Mouse (Mus musculus) intestine, embryonic 16.5 days (tissue): ENCODE data around the gene Gm49340. TPM values are rescaled to one million over a fixed set of nuclear protein-coding genes. Genes with fewer than 3 reads are reported as not detected.
"Not testable (repeated sequence)": the region's sequence is repeated elsewhere in the genome, so short reads cannot be mapped to it uniquely, and the experiment has no call there.

Experiments
- ATAC-seq: fragments of 200-750 bp; cut with Nextera tagmentation; 2 replicates; pipeline ENCODE4 v1.8.0; 2017; ENCODE audit warnings: moderate TSS enrichment, moderate library complexity
- H3K27ac ChIP-seq: fragments of 300-500 bp; sonication (generic); 2 replicates; pipeline ENCODE4 v1.5.1; 2014; ENCODE audit warnings: mild to moderate bottlenecking, low read length
- H3K27me3 ChIP-seq: fragments of 300-500 bp; sonication (generic); replicated peaks from 2 replicates; pipeline ENCODE4 v1.6.1; 2014; ENCODE audit warnings: low read length, control low read depth, mixed read lengths; ENCODE audit not compliant: control insufficient read depth, insufficient read depth
- H3K36me3 ChIP-seq: fragments of 300-500 bp; sonication (generic); 2 replicates; pipeline ENCODE4 v1.6.1; 2014; ENCODE audit warnings: low read length, control low read depth; ENCODE audit not compliant: control insufficient read depth, insufficient read depth
- H3K4me1 ChIP-seq: fragments of 300-500 bp; sonication (generic); 2 replicates; pipeline ENCODE4 v1.6.1; 2014; ENCODE audit warnings: low read length, control low read depth, mixed read lengths; ENCODE audit not compliant: control insufficient read depth, insufficient read depth
- H3K4me2 ChIP-seq: fragments of 300-500 bp; sonication (generic); 2 replicates; pipeline ENCODE4 v1.6.1; 2014; ENCODE audit warnings: low read depth, low read length, control low read depth
- H3K4me3 ChIP-seq: fragments of 300-500 bp; sonication (generic); 2 replicates; pipeline ENCODE4 v1.5.1; 2014; ENCODE audit warnings: mild to moderate bottlenecking, low read length
- H3K9ac ChIP-seq: fragments of 300-500 bp; sonication (generic); 2 replicates; pipeline ENCODE4 v1.6.1; 2014; ENCODE audit warnings: low read depth, low read length
- H3K9me3 ChIP-seq: fragments of 300-500 bp; sonication (generic); 2 replicates; pipeline ENCODE4 v1.6.1; 2016; ENCODE audit warnings: low read length, control low read depth; ENCODE audit not compliant: control insufficient read depth
- WGBS: fragments of 180-500 bp; shearing (Covaris S2); extraction: QIAGEN DNeasy Blood & Tissue Kit; methylation state at CpG from one replicate; pipeline ENCODE4 v1.1.7; 2014; 5-methylcytosine and 5-hydroxymethylcytosine counted together
- polyA plus RNA-seq: library from polyadenylated mRNA; unstranded; fragments of >200 nt; fragmentation: Nextera tagmentation; extraction: Ambion mirVana; gene quantifications from 2 replicates; pipeline ENCODE4 v1.2.1, GENCODE M21; 2015

The Gm49340 gene
- polyA plus RNA-seq, 1 experiment from 2014 or later: not detected

GRCm38 (mm10) chr11:73321064-73321463 lies 8.5 kb upstream of the Gm49340 start:
- 90% methylated on average over 13 of the region's 13 CpGs for WGBS
- not testable (repeated sequence) for H3K9me3 ChIP-seq, H3K9ac ChIP-seq

GRCm38 (mm10) chr11:73323906-73324830 lies 5.4 kb upstream of the Gm49340 start:
- Histone ChIP-seq H3K9ac (no peak overlapping the region), H3K4me1 (0 out of 2 replicates have a peak, but pooled peaks cover 6% of the 10 kb centered on the region), H3K9me3 (no peaks in the 10 kb centered on the region), H3K36me3 (no peaks in the 10 kb centered on the region), H3K27me3 (no peaks in the 10 kb centered on the region), H3K4me3 (no peak overlapping the region), H3K27ac (no peak overlapping the region; the same call in 1 of the 2 replicates), H3K4me2 (no peak overlapping the region)
- 63% methylated on average over 9 of the region's 9 CpGs for WGBS
- no peak; the same call in 1 of the 2 replicates for ATAC-seq

More at GRCm38 (mm10) chr11:73321064-73321463, 8.5 kb upstream of the Gm49340 start:
- H3K36me3 ChIP-seq, H3K27me3 ChIP-seq, ATAC-seq, H3K4me1 ChIP-seq, H3K4me3 ChIP-seq, H3K27ac ChIP-seq, H3K4me2 ChIP-seq: not testable (repeated sequence)

DNA sequence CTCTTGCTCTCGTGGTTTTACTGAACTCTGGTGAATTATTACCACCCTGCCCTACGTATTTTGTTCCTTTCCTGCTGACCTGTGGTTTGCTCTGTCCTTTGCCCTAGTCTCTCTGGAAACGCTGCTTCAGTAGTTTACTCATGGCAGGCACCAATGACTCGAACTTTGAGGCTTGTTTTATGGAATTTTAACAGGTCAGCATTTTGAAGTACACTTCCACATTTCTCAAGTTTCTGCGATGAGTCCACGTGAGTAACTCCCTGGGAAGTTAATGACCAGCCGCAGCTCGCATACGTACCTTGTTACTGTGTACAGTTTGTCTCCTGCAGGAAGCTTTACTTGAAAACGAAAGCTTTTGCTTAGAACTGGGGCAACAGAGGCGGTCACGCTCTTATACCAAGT lies 3.1 kb upstream of the Gm49340 start:
- 0 out of 2 replicates have a peak, but pooled peaks cover 6% of the 10 kb centered on the region for H3K4me1 ChIP-seq
- peak; percentile 96 for ATAC-seq
- no peaks in the 10 kb centered on the region for H3K36me3 ChIP-seq
- H3K9ac ChIP-seq: no peak overlapping the region
- no peaks in the 10 kb centered on the region for H3K9me3 ChIP-seq
- WGBS: 23% methylated on average over 12 of the region's 12 CpGs
- H3K4me3 ChIP-seq: peak overlapping the region; percentile 1; the same call in 1 of the 2 replicates
- H3K27me3 ChIP-seq: no peaks in the 10 kb centered on the region
- peak overlapping the region; percentile 23; the same call in 1 of the 2 replicates for H3K27ac ChIP-seq
- H3K4me2 ChIP-seq: peak overlapping the region; percentile 26; the same call in 1 of the 2 replicates

- Histone ChIP-seq H3K4me1 (0 out of 2 replicates have a peak, but pooled peaks cover 6% of the 10 kb centered on the region), H3K4me3 (no peak overlapping the region), H3K4me2 (no peak overlapping the region), H3K36me3 (no peaks in the 10 kb centered on the region), H3K27ac (no peak overlapping the region), H3K27me3 (no peaks in the 10 kb centered on the region), H3K9me3 (no peaks in the 10 kb centered on the region), H3K9ac (no peak overlapping the region)
- ATAC-seq: peak; percentile 30; the same call in 1 of the 2 replicates
- 53% methylated on average over 4 of the region's 4 CpGs for WGBS
Observed at GRCm38 (mm10) chr11:73327361-73327760, 2.2 kb upstream of the Gm49340 start.

GRCm38 (mm10) chr11:73333357-73333756 lies 3.8 kb downstream of the Gm49340 start:
- H3K9ac ChIP-seq: no peak overlapping the region
- H3K9me3 ChIP-seq: no peaks in the 10 kb centered on the region
- no peaks in the 10 kb centered on the region for H3K27me3 ChIP-seq
- no peak overlapping the region for H3K4me2 ChIP-seq
- no peak overlapping the region for H3K27ac ChIP-seq
- no peaks in the 10 kb centered on the region for H3K36me3 ChIP-seq
- no peaks in the 10 kb centered on the region for H3K4me1 ChIP-seq
- WGBS: 73% methylated on average over 2 of the region's 2 CpGs
- ATAC-seq: no peak
- H3K4me3 ChIP-seq: no peak overlapping the region

DNA sequence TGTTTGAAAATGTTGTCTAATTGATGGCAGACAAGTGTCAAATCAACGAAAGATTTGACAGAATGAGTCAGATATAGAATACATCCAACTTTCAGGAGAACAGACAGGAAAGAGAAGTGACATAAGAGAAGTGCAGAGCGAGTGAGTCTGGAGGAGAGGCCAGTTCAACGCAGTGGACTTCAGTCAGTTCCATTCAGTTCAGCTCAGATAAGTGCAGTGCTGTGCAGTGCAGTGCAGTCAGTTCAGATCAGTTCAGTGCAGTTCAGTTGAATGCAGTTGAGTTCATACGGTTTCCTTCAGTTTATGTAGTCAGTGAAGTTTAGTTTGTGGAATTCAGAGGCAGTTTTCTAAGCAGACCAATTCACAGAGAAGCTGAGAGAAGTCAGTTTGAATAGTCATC lies 7.4 kb downstream of the Gm49340 start:
- no peak overlapping the region for H3K4me3 ChIP-seq
- ATAC-seq: peak; percentile 77
- H3K9me3 ChIP-seq: no peaks in the 10 kb centered on the region
- no peak overlapping the region for H3K4me2 ChIP-seq
- H3K36me3 ChIP-seq: no peaks in the 10 kb centered on the region
- WGBS: 73% methylated on average over 4 of the region's 4 CpGs
- H3K4me1 ChIP-seq: no peaks in the 10 kb centered on the region
- H3K9ac ChIP-seq: no peak overlapping the region
- H3K27me3 ChIP-seq: no peaks in the 10 kb centered on the region
- no peak overlapping the region for H3K27ac ChIP-seq

DNA sequence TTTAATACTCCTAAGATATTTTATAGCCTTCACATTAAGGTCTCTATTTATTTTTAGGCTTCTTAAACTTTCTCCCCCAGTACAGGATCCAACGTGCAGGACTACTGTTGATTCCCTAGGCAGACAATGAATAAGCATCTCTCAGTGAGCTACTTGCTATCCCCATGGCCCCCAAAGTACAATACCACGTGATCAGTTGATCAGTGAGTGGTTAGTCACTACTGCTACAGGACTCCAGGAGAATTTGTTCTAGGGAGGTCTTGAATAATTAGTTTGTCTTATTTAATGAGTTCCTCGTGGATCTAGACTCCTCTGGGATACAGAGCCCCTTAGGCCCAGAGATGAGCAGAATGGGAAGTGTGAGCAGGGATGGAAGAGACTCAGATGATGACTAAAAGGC lies 20.9 kb downstream of the Gm49340 start, which contains the start of gene Olfr20:
Gene Olfr20 (plus strand): TSS at position 301 of the 400 bp plus-strand sequence.
- Histone ChIP-seq H3K9ac (no peak within 1 kb of the TSS), H3K4me2 (no peak within 1 kb of the TSS), H3K36me3 (no peaks in the 10 kb centered on the region), H3K4me1 (no peaks in the 10 kb centered on the region), H3K4me3 (no peak within 1 kb of the TSS), H3K9me3 (no peaks in the 10 kb centered on the region), H3K27me3 (no peaks in the 10 kb centered on the region), H3K27ac (no peak within 1 kb of the TSS)
- no peak for ATAC-seq
- WGBS: 47% methylated on average over 3 of the region's 3 CpGs

DNA sequence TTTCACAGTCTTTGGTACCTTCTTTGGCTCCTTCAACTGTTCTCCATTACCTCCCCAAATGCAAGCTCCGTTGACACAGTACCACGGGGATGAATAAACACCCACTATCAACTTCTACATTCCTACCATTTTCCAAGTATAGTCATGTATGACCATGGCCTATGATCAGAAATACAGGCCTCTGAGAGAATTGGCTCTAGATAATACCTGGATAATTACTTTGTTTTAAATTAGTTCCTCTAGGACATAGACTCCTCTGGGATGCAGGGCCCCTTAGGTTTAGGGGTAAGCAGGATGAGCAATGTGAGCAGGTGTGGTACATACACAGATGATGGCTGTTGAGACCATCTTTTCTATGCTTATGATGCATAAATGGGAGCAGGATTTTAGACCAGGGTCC lies 41.4 kb downstream of the Gm49340 start, which contains the start of gene Olfr376:
Gene Olfr376 (plus strand): TSS at position 301 of the 400 bp plus-strand sequence.
- WGBS: 82% methylated on average over 2 of the region's 2 CpGs
- Histone ChIP-seq H3K27me3 (no peaks in the 10 kb centered on the region), H3K4me1 (no peaks in the 10 kb centered on the region), H3K9me3 (no peaks in the 10 kb centered on the region), H3K4me3 (no peak within 1 kb of the TSS), H3K36me3 (no peaks in the 10 kb centered on the region), H3K9ac (no peak within 1 kb of the TSS), H3K4me2 (no peak within 1 kb of the TSS), H3K27ac (no peak within 1 kb of the TSS)
- no peak for ATAC-seq

DNA sequence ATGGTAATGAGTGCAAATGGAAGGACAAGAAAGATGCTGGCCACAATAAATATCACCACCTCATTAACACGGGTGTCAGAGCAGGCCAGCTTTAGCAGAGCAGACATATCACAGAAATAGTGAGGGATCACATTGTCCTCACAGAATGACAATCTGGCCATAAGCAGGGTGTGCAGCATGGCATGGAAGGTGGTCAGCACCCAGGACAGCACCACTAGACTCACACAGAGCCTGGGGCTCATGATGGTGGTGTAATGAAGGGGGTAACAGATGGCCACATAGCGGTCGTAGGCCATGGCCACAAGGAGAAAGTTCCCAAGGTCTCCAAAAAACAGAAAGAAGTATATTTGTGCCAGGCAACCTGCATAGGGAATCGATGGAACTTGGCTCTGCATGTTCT lies 65.8 kb downstream of the Gm49340 start:
- no peaks in the 10 kb centered on the region for H3K4me1 ChIP-seq
- H3K27me3 ChIP-seq: no peaks in the 10 kb centered on the region
- ATAC-seq: no peak
- H3K4me3 ChIP-seq: no peak overlapping the region
- 69% methylated on average over 4 of the region's 4 CpGs for WGBS
- H3K9ac ChIP-seq: no peak overlapping the region
- no peak overlapping the region for H3K27ac ChIP-seq
- H3K36me3 ChIP-seq: no peaks in the 10 kb centered on the region
- no peak overlapping the region for H3K4me2 ChIP-seq
- no peaks in the 10 kb centered on the region for H3K9me3 ChIP-seq
